Mouse (Mus musculus) megakaryocyte-erythroid progenitor cell, adult 5-6 weeks (primary cell): Measurements from ENCODE around the gene Cntfr. TPM values are rescaled to one million over a fixed set of nuclear protein-coding genes. Genes with fewer than 3 reads are reported as not detected.

Experiments
- ATAC-seq: replicated peaks from 2 replicates; pipeline ENCODE4 v1.8.0; 2016; ENCODE audit warnings: mild to moderate bottlenecking, inconsistent platforms; ENCODE audit not compliant: severe bottlenecking, poor library complexity, low FRiP score, low TSS enrichment
- total RNA-seq, 2 experiments: library from RNA; stranded (forward) in 1 of 2; stranded (reverse) in 1 of 2; fragments of 200-1000, 215-1000 nt in 1 of 2; fragments of >200 nt in 1 of 2; fragmentation: Nextera tagmentation in 1 of 2; gene quantifications; 2 replicates each; pipeline ENCODE4 v1.2.3; 2014 to 2017

The Cntfr gene
- total RNA-seq, 2 experiments from 2014 or later = not detected

- ATAC-seq = no peak
Measured at GRCm38 (mm10) chr4:41631390-41631789, 65.5 kb downstream of the Cntfr start.

GRCm38 (mm10) chr4:41630196-41630595 is 66.7 kb downstream of the Cntfr start:
- ATAC-seq = no peak

DNA sequence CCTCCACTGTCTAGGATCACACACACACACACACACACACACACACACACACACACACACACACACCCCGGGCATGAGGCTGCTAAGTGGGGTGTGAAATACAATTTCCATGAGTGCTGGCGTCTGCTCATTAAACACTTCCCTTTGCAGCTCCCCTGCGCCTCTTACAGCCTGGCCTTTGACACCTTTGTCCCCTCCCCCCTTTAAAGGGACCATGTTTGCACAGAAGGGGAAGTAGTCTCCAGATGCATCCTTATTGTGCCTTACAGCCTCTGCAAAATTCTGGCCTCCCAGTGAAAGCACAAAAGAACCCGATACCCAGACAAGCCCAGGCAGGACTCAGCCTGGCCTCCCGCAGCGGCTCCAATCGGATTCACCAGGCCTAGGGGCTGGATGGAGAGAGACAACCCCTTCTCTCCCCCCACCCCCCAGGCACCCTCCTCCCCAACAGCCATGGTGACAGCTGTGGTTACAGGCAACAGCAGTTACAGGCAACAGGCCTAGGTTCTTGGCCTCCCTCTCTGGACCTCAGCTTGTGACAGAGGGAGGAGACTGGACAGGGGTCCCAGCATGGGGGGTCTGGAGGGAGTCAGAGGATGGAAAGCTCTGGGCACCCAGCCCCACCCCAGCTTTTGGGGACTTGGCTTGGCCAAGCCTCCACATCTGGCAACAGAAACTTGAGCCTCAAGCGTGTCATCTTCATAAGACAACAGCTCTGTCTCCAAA is 68.5 kb downstream of the Cntfr start:
- no peak for ATAC-seq

GRCm38 (mm10) chr4:41622071-41622470 is 74.8 kb downstream of the Cntfr start:
- no peak for ATAC-seq

DNA sequence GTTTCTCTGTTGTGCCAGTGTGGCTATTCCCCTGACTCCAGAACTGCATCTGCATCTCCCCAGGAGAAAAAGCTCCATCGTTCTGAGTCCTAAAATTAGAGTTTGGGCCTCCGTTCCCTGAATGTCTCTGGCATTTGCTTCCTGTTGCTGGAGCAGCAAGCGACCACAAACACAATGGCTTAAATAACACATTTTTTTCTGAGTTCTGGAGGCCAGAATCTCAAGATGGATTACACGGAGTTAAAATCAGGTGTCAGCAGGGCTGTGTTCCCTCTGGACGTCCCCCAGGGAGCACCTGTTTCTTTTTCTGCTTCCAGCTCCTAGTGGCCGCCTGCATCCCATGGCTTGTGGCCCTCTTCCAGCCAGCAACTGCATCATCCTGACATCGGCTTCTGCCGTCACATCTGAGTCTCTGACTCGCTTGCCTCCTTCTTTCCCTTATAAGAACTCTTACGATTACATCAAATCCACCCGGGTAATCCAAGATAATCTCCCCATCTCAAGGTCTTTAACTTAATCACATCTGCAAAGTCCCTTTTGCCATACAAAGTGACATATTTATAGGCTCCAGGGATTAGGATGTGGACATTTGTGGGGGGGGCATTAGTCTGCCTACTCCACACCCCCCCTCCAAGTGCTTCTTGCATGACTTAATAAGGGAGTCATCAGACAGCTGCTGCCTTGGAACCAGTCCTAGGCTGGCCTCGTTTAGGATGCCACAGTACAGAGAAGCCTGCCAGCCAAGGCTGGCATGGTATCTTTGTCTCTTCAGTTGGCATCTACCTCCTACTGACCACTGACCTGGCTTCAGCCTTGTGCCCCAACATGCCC is 77.8 kb downstream of the Cntfr start:
- no peak for ATAC-seq

DNA sequence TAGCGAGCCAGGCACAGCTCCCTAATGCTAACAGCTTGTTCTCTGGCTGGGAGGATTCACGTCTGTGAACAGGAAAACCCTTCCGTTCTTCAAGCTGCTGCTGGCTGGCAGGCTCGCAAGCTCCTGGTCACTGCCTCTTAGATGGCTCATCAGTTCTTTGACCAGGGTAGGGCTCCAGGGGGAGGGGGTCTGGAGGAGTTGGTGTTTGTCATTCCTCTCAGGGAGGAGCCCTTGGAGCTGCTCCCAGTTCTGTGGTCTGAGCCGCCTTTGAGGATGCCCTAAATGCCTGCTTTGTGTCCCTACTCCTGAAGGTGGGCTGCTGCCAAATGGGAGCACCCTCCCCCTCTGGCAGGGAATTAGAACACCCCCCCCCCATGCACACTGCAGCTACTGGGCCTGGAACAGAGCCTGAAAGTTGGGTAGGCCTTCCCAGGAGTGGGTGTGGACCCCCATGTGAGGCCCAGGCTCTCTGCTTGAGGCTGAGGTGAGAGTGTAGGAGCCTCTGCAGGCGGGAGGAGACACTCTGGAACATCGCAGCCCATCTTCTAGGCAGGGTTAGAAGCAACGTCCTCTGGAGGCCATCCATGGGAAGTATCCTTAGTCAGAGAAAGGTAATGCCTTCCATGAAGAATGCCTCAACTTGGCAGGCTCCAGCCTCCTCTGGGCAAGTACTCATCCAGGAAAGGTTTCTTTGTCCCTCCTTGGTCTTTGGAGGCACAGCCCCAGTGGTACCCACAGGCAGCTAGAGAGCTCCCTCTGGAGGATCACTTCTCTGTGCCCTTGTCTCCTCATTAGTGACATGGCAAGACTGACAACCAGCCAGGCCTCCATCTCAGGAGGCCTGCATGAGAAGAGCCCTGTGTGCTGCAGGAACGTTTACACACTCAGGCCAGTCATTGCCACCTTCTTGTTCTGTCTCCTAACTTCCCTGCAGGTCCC is 81.0 kb downstream of the Cntfr start:
- no peak for ATAC-seq

GRCm38 (mm10) chr4:41614156-41614555 is 82.7 kb downstream of the Cntfr start:
- peak; percentile 63; the same call in 1 of the 2 replicates for ATAC-seq

- ATAC-seq = no peak
Measured at GRCm38 (mm10) chr4:41612166-41612565, 84.7 kb downstream of the Cntfr start.

GRCm38 (mm10) chr4:41610594-41610980 is 86.3 kb downstream of the Cntfr start:
- no peak for ATAC-seq

DNA sequence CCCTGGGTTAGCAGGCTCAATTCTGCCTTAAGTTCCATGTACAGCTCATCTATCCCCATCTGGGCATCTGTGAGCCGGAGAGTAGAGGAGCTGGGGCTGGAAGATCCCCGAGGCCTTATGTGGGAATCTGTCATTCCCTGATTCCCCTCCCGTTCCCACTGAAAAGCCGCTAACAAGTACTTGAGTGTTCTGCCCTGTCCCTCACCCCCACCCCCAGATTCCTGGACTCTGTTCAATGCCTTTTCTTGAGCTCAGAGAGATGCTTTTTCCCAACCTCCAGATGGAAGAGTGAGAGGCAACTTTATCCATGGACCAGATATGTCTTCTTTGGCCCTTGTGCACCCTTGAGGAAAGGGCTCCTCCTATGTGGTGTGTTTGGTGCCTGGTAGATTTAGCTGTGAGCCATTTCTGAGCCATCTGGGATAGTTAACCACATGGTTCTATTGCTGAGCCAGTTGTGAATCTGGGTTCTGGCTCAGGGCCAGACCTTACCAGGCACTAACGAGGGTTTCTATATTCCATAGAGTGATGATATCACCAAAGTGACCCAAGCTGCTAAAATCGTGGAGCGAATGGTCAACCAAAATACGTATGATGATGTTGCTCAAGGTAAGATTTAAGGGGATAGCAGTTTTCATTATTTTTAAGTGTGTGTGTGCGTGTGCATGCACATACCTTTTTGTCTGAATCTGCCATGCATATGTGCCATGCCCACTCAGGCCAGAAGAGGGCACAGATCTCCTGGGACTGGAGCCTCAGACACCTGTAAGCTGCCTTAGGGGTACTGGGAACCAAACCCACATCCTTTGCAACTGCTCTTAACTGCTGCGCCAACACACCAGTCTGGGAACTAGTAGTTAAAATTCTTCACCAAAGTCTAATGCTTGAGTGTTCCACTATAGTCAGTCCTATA is 87.0 kb downstream of the Cntfr start:
- 0 out of 2 replicates have a peak, but pooled peaks have one; percentile 32 for ATAC-seq

Other genes with a start within 250 kb of the Cntfr start
- gene Kif24, start 232.2 kb downstream of the Cntfr start, total RNA-seq (2014; fragmentation: Nextera tagmentation) = 29.6 and 35.0 TPM in 2 replicates
- 10.8 and 14.9 TPM in 2 replicates for gene Kif24, start 232.2 kb downstream of the Cntfr start, total RNA-seq (2017)
- 18.1 and 27.4 TPM in 2 replicates for gene Nudt2, start 231.9 kb downstream of the Cntfr start, total RNA-seq (2014; fragmentation: Nextera tagmentation)
- 18.2 and 40.3 TPM in 2 replicates for gene Nudt2, start 231.9 kb downstream of the Cntfr start, total RNA-seq (2017)
- 0.15 TPM in 1 of 2 replicates, not detected in the other for gene AI464131, start 194.0 kb downstream of the Cntfr start, total RNA-seq (2014; fragmentation: Nextera tagmentation)
- gene AI464131, start 194.0 kb downstream of the Cntfr start, total RNA-seq (2017) = not detected in 2 replicates
- gene 1110017D15Rik, start 179.8 kb downstream of the Cntfr start, total RNA-seq (2014; fragmentation: Nextera tagmentation) = not detected in 2 replicates
- gene 1110017D15Rik, start 179.8 kb downstream of the Cntfr start, total RNA-seq (2017) = not detected in 2 replicates
- 1.7 and 1.9 TPM in 2 replicates for gene Fam219a, start 127.6 kb downstream of the Cntfr start, total RNA-seq (2014; fragmentation: Nextera tagmentation)
- 0.11 and 0.52 TPM in 2 replicates for gene Fam219a, start 127.6 kb downstream of the Cntfr start, total RNA-seq (2017)
- gene Dnaic1, start 127.3 kb downstream of the Cntfr start, total RNA-seq (2014; fragmentation: Nextera tagmentation) = not detected in 2 replicates
- not detected in 2 replicates for gene Dnaic1, start 127.3 kb downstream of the Cntfr start, total RNA-seq (2017)
- gene Enho, start 56.8 kb downstream of the Cntfr start, total RNA-seq (2014; fragmentation: Nextera tagmentation) = not detected in 2 replicates
- gene Enho, start 56.8 kb downstream of the Cntfr start, total RNA-seq (2017) = not detected in 2 replicates
- 21.5 and 39.9 TPM in 2 replicates for gene Il11ra1, start 2.9 kb upstream of the Cntfr start, total RNA-seq (2014; fragmentation: Nextera tagmentation)
- 36.0 and 45.3 TPM in 2 replicates for gene Il11ra1, start 2.9 kb upstream of the Cntfr start, total RNA-seq (2017)
- 37.5 and 44.7 TPM in 2 replicates for gene Rpp25l, start 16.4 kb upstream of the Cntfr start, total RNA-seq (2014; fragmentation: Nextera tagmentation)
- gene Rpp25l, start 16.4 kb upstream of the Cntfr start, total RNA-seq (2017) = 33.5 and 38.9 TPM in 2 replicates
- gene Dctn3, start 26.1 kb upstream of the Cntfr start, total RNA-seq (2014; fragmentation: Nextera tagmentation) = 63.4 and 81.2 TPM in 2 replicates
- gene Dctn3, start 26.1 kb upstream of the Cntfr start, total RNA-seq (2017) = 50.6 and 80.7 TPM in 2 replicates
- gene Arid3c, start 34.1 kb upstream of the Cntfr start, total RNA-seq (2014; fragmentation: Nextera tagmentation) = not detected in 2 replicates
- gene Arid3c, start 34.1 kb upstream of the Cntfr start, total RNA-seq (2017) = not detected in 2 replicates
- 37.9 and 50.1 TPM in 2 replicates for gene Galt, start 58.1 kb upstream of the Cntfr start, total RNA-seq (2014; fragmentation: Nextera tagmentation)
- gene Galt, start 58.1 kb upstream of the Cntfr start, total RNA-seq (2017) = 28.0 and 31.0 TPM in 2 replicates
- gene Sigmar1, start 59.1 kb upstream of the Cntfr start, total RNA-seq (2014; fragmentation: Nextera tagmentation) = 34.2 and 53.7 TPM in 2 replicates
- gene Sigmar1, start 59.1 kb upstream of the Cntfr start, total RNA-seq (2017) = 49.7 and 57.2 TPM in 2 replicates
- gene Ccl27a, start 77.2 kb upstream of the Cntfr start, total RNA-seq (2014; fragmentation: Nextera tagmentation) = 11.7 and 35.2 TPM in 2 replicates
- gene Ccl27a, start 77.2 kb upstream of the Cntfr start, total RNA-seq (2017) = 3.0 TPM in 1 of 2 replicates, not detected in the other
- not detected in 2 replicates for gene Gm21541, start 206.5 kb upstream of the Cntfr start, total RNA-seq (2014; fragmentation: Nextera tagmentation)
- not detected in 2 replicates for gene Gm21541, start 206.5 kb upstream of the Cntfr start, total RNA-seq (2017)
- gene Gm20878, start 244.5 kb upstream of the Cntfr start, total RNA-seq (2014; fragmentation: Nextera tagmentation) = 1.6 and 1.9 TPM in 2 replicates
- 0.99 and 7.6 TPM in 2 replicates for gene Gm20878, start 244.5 kb upstream of the Cntfr start, total RNA-seq (2017)